Mouse (Mus musculus) layer of hippocampus, adult 9-10 months (tissue): ENCODE data around the gene Zfp972.
"Not testable (repeated sequence)": the region's sequence is repeated elsewhere in the genome, so short reads cannot be mapped to it uniquely, and the experiment has no call there.

Experiments used
- DNase-seq: peaks from one replicate; pipeline ENCODE4 v3.0.0; 2022; ENCODE audit warnings: low spot score

The Zfp972 gene

DNA sequence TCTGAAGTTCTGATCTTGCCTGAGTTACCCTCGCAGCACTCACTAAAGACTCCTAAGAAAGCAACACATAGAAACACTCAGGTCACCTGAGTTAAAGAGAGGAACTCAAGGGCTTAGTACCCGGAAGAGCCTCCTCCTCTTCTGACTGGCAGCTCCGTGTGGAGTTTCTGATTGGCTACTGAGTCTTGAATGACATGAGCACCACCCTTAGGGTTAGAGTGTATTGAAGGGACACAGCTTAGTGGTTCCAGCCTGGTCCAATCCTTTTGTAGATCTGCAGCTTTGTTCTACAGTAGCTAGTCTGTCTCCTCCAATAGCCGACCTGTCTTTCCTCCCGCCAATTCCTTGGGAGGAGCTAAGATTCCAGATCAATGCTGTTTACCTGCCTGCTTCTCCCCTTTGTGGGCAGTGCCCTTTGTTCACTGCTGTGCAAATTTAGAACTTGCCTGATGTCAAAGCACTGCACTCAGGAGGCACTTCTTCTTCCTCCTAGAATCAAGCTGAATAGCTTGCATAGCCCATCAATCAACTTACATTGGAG lies at the start of gene Zfp972:
TSS of gene Zfp972 (minus strand) at position 51 of the 541 bp plus-strand sequence.
- not testable (repeated sequence) for DNase-seq

DNA sequence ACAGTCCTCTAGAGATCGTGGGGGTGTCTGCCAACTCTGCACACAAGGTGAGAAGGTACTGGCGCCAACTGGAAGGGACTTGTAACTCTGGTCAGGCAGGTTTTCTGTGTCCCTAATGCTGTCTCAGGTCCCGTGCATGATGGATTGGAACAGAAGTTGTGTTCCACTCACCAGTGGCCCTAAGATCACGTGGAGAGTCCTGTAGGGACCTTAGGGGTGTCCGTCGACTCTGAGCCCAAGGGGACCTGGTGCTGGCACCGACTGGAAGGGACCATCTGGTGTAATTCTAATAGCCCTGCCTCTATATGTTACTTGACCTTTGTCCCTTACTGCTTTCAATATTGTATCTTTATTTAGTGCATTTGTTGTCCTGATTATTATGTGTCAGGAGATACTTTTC lies 49.4 kb upstream of the Zfp972 start:
- DNase-seq = not testable (repeated sequence)

DNA sequence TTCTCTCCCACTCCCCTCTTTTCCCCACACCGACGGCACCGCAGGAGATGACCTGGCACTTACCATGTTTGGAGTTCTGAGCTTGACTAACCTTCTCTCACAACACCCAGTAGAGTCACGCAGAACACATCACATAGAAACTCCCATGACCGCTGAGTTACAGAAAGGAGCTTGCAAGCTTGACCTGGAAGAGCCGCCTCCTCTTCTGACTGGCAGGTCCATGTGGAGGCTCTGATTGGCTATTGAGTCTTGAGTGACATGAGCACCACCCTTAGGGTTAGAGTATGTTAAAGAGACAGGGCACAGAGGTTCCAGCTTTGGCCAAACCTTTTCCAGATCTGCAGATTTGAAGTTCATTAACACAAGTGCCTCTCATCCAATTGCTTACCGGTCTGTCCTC lies 31.7 kb upstream of the Zfp972 start, which contains the start of gene Gm14326:
TSS of gene Gm14326 (minus strand) at position 153 of the 400 bp plus-strand sequence.
- peak; percentile 93 for DNase-seq

DNA sequence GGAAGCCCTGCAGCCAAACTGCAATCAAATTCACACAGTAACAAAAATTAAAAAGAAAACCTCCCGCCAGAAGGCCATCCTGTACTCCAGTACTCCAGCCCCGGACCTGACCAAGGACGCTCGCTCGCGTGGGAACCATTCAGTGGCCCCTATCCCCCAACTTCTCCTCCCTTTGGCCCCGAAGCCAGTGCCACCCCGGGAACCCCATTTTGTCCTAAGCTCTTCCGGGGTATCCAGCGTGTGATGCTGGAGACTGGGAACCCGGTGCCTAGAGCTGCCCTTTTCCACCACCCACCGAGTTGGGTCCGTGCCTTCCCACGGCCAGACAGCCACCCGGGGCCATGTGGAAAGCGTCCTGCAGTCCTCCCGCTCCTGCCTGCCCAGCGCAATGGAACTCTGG lies 31.3 kb upstream of the Zfp972 start:
- not testable (repeated sequence) for DNase-seq

DNA sequence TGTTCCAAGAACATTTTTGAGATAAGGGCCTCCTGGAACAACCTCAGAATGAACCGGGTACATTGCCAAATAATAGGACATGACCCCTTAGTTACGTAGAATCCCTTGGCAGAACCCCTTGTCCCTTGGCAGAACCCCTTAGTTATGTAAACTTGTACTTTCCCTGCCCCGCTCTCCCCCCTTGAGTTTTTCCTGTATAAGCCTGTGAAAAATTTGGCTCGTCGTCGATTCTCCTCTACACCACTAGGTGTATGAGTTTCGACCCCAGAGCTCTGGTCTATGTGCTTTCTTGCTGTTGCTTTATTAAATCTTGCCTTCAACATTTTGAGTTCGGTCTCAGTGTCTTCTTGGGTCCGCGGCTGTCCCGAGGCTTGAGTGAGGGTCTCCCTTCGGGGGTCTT lies 22.1 kb downstream of the Zfp972 start:
- DNase-seq = not testable (repeated sequence)

DNA sequence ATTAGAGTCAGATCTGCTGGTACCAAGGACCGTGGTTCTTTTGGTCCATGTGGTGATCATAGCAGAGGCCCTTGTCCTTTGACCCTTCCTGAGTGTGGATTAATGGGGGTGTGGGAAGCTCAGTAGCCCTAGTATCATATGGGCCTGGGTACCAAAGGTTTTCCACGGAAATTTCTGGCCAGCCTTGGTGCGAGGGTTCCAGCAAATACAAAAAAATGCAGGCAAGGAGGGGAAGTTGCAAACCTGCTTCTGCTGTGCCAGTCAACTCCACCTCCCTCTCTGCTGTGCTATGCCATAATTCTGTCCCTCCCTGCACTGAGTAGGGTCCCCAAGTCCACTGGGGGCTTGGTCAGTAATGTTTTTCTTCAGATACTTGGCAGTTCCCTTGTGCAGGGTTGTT lies 27.2 kb downstream of the Zfp972 start:
- not testable (repeated sequence) for DNase-seq

DNA sequence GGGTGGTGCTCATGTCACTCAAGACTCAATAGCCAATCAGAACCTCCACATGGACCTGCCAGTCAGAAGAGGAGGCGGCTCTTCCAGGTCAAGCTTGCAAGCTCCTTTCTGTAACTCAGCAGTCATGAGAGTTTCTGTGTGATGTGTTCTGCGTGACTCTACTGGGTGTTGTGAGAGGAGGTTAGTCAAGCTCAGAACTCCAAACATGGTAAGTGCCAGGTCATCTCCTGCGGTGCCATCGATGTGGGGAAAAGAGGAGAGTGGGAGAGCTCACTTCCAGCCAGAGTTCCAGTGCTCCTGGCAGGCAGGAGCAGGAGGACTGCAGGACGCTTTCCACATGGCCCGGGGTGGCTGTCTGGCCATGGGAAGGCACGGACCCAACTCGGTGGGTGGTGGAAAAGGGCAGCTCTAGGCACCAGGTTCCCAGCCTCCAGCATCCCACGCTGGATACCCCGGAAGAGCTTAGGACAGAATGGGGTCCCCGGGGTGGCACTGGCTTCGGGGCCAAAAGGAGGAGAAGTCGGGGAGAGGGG lies 28.3 kb downstream of the Zfp972 start, which contains the start of gene Gm14327:
TSS of gene Gm14327 (plus strand) at position 51 of the 533 bp plus-strand sequence.
- DNase-seq = not testable (repeated sequence)

DNA sequence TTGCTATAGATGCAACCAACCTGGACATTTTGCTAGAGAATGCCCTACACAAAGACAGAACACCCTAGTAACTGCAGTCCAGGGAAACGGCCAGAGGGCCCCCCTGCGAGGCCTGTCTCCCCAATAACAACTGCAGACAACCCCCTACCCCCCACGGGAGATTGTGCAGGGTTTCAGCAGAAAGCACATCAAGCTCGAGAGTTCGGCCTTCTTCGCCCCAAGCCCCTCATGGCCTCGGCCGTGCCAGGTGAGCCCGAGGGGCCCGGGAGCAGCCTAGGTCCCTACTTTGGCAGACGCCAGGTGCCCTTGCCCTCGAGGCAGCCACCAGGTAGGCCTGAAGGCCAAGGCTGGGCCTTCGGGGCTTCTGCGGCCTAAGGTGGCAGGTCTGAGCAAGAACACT lies 37.7 kb downstream of the Zfp972 start:
- not testable (repeated sequence) for DNase-seq

DNA sequence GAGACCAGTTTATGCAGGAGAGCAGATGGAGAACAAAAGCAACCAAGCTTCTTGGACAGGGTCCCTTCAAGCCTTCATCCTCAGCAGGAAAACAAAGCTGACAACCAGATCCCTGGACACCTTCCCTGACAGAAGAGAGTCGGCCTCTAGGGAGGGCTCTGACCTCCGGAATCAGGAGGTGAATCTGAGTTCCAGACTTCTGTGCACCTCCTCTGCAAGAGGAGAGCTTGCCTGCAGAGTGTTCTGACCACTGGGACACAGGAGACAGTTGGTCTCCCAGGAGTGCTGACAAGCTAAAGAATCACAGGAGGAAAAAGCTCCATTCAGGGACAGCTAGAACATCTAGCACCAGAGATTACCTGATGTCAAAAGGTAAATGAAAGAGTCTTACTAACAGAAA lies 63.2 kb downstream of the Zfp972 start:
- DNase-seq = not testable (repeated sequence)
